Mouse (Mus musculus) erythroblast, adult 5-6 weeks (primary cell): Measurements from ENCODE around the gene Gsg1l2. TPM values are rescaled to one million over a fixed set of nuclear protein-coding genes. Genes with fewer than 3 reads are reported as not detected.

Experiments
- ATAC-seq: replicated peaks from 2 replicates; pipeline ENCODE4 v1.8.0; 2016; ENCODE audit warnings: moderate number of reproducible peaks, mild to moderate bottlenecking, moderate TSS enrichment, inconsistent platforms; ENCODE audit not compliant: poor library complexity, low FRiP score, severe bottlenecking
- total RNA-seq, 2 experiments: library from RNA; stranded (forward) in 1 of 2; stranded (reverse) in 1 of 2; fragments of 150-400 nt in 1 of 2; fragments of 200-764, 138-1000 nt in 1 of 2; gene quantifications; 2 replicates each; pipeline versions ENCODE4 v1.2.3 to v1.2.4; 2015 to 2017; ENCODE audit warnings: low replicate concordance in 2 of 2

Gene Gsg1l2
- total RNA-seq, 2 experiments from 2014 or later = not detected

DNA sequence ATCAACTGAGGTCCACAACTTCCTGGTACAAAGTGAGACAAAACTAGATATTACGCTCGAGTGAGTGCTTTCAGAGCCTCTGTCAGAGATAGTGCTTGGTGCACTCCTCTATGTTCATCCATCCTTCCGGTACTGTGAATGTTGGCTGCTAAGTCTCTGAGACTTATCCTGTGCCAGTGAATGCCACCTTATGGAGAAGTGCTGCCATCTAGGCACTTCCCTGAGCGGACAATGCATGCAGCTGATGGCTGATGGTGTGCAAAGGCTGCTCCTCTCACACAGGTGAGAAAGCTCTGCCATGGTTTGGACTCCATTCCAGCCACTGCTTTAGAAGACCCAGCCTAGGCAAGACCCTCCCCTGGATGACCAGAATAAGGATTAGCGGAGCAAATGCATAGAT lies 33.6 kb downstream of the Gsg1l2 start:
- ATAC-seq = no peak

DNA sequence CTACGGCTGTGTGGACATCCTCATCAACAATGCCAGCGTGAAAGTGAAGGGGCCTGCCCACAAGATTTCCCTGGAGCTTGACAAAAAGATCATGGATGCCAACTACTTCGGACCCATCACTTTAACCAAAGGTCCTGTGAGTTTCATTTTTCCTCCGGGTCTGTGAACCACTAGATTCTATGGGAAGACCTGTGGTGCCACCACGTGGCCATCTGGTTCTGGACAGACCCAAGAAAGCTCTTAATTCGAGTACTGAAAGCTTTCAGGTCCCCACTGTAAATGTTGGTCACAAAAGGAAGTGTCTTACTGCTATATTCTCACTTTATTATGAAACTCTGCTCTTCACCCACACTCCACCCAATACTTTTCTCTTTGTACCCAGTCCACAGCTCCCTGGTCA lies 37.1 kb downstream of the Gsg1l2 start:
- ATAC-seq = no peak

DNA sequence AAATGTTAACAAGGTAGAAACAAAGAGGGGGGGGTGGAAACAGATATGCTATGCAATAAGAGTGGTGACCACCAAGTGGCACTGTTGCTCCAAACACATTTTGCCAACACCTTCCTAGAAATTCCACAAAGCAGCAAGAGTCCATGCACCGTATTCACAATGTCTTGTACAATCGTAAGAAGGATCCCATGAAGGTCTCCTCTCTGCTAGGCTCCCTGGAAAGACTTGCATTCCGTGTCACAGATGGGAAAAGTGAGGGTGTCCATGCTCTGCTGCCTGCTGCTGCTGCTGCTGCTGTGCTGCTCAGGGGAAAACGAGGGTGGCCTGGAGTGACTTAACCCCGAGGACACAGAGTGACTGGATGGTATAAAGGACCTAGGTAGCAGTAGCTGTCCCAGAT lies 45.2 kb downstream of the Gsg1l2 start:
- no peak for ATAC-seq

DNA sequence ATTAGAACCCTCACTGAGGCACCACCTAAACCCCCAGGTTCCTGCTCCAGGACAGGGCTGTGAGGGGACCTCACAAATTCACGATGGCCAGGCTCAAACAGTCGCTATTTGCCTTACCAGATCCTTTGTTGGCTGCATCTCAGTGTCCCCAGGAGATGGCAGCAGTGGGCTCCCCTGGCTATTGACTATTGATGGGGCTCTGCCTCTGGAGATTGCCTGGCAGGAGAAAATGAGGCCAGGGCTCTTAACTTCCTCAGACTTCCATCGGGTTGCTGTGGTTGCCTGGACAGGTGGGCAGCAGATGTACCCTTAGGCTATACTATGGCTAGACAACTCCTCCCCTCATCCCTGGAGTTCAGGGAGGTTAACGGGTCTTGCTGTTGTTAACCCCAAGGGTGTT lies 45.8 kb downstream of the Gsg1l2 start:
- no peak for ATAC-seq

DNA sequence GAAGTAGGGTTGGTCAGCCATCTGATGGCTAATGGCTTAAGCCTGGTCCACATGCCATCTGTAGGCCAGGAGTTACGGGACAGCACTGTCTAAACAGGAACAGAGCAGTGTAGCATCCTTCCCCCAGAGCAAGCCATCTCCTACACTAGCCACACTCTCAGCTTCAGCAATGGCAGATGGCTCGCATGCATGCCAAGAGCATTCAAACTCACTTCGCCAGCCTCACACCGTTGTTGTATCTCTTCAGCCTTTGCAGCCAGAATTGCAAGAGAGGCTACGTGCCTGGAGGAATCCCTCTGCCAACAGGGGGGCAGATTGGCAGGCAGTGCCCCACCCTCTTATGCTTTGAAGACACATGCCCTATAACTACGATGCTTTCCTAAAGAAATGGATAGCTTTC lies 47.2 kb downstream of the Gsg1l2 start:
- ATAC-seq = no peak

DNA sequence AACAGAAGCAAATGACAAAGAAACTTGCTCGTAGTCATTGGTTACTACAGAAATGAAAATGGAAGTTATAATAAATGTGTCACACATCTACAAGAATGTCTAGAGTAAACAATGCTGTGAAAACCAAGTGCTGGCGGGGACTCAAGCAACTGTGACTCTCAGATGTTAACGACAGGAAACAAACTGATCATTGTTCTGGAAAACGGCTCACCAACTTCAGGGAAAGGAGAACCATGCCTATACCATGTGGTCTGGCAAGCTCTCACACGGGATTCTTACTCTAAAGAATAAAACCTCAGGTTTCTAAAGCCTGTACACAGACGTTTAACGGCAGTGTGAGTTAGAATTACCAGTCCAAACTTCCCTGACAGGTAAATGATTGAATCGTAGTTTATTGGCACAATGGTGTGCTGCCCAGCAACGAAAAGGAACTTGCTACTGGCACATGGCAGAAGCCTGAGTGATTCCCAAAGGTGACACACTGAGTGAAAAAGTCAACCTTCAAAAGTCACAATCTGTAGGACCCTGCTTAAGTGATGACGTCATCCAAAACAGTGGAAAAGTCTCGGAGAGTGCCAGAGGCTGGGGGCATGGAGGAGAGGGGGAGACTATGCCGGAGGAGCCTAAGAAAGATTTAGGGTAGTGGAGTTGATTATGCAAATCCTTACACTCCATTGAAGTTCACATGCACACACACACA lies 54.1 kb downstream of the Gsg1l2 start:
- ATAC-seq = no peak

DNA sequence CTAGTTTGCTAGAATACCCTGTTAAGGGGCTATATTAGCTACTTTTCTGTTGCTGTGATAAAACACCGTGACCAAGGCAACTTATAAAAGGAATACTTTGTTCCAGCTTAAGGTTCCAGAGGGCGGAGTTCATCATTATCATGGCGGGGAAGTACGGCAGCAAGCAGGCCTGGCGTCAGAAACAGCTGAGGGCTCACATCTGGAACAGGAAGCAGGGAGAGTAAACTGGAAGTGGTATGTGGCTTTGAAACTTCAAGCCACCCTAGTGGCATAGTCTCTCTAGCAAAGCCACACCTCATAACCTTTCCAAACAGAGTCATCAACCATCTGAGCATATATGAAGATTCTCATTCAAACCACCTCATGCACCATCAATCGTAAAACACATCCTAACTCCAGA lies 55.1 kb downstream of the Gsg1l2 start:
- ATAC-seq = no peak

DNA sequence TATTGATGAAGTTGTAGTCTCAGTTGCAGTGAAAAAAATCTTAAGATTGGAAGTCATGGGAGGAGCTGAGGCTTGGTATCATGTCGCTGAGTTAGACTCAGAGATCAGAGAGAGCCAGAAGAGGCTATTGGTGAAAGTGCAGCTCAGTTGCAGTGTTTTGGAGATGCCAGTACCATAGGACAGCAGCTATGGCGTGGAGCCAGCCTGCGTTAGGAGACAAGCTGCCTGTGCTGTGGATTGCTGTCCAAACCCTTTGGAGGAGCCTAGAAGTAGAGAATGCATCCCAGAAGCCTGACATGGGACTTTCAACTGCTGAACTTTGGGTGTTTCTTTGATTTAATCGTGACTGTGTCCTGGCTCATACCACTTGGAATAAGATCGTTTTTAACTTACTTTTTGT lies 57.4 kb downstream of the Gsg1l2 start:
- no peak for ATAC-seq

DNA sequence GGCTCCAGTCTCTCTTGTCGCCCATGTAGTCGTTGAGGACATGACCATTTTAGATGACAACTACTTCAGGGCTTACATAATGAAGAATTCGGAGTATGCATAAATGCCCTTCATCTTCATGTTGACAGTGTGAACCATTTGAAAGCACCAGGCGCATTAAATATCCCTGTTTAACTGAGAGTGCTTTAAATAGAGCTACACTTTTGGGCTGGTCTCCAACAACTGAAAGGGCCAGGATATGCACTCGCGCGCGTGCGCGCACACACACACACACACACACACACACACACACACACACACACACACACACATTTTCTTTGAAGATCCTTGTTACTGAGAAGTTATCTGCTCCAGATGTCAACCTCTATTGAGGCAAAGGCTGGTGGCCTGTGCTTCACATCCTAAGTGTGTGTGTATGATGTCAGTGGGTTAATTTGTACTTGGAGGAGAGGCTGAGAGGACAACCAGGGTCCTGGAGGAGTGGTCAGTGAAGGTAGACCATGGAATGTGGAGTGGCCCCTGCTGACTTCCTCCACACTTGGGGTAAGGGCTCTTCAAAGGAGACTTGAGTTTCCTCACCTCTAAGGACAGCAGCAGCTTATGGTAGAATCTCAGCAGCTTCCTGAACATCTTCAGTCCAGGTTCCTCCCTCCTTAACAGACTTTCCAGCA lies 61.1 kb downstream of the Gsg1l2 start:
- no peak for ATAC-seq

Other genes with a start within 250 kb of the Gsg1l2 start
- not detected in 2 replicates for gene Rcvrn, start 79.3 kb upstream of the Gsg1l2 start, total RNA-seq (2015; ENCODE audit: low replicate concordance)
- gene Rcvrn, start 79.3 kb upstream of the Gsg1l2 start, total RNA-seq (2017; ENCODE audit: low replicate concordance) = not detected in 2 replicates
- gene Glp2r, start 3.5 kb upstream of the Gsg1l2 start, total RNA-seq (2015; ENCODE audit: low replicate concordance) = not detected in 2 replicates
- not detected in 2 replicates for gene Glp2r, start 3.5 kb upstream of the Gsg1l2 start, total RNA-seq (2017; ENCODE audit: low replicate concordance)
- not detected in 2 replicates for gene Dhrs7c, start 23.6 kb downstream of the Gsg1l2 start, total RNA-seq (2015; ENCODE audit: low replicate concordance)
- gene Dhrs7c, start 23.6 kb downstream of the Gsg1l2 start, total RNA-seq (2017; ENCODE audit: low replicate concordance) = not detected in 2 replicates
- gene Usp43, start 147.5 kb downstream of the Gsg1l2 start, total RNA-seq (2015; ENCODE audit: low replicate concordance) = not detected in 2 replicates
- not detected in 2 replicates for gene Usp43, start 147.5 kb downstream of the Gsg1l2 start, total RNA-seq (2017; ENCODE audit: low replicate concordance)
- not detected in 2 replicates for gene Cfap52, start 191.0 kb downstream of the Gsg1l2 start, total RNA-seq (2015; ENCODE audit: low replicate concordance)
- not detected in 2 replicates for gene Cfap52, start 191.0 kb downstream of the Gsg1l2 start, total RNA-seq (2017; ENCODE audit: low replicate concordance)
- gene Stx8, start 191.6 kb downstream of the Gsg1l2 start, total RNA-seq (2015; ENCODE audit: low replicate concordance) = 3.8 and 6.1 TPM in 2 replicates
- 5.3 and 9.5 TPM in 2 replicates for gene Stx8, start 191.6 kb downstream of the Gsg1l2 start, total RNA-seq (2017; ENCODE audit: low replicate concordance)